Mouse (Mus musculus) macrophage (primary cell): Measurements from ENCODE around the gene Faap100. TPM values are rescaled to one million over a fixed set of nuclear protein-coding genes. Genes with fewer than 3 reads are reported as not detected.
A peak's percentile ranks its signal among the peaks of the same experiment; 100 is the strongest.

Experiments used
- H3K27ac ChIP-seq: fragments of 350-480 bp; formaldehyde crosslinking; 2 replicates; pipeline ENCODE4 v1.9.0; 2021
- H3K36me3 ChIP-seq: fragments of 350-480 bp; formaldehyde crosslinking; 2 replicates; pipeline ENCODE4 v1.9.0; 2021; ENCODE audit errors: inconsistent target
- H3K4me3 ChIP-seq: fragments of 350-480 bp; formaldehyde crosslinking; 2 replicates; pipeline ENCODE4 v1.9.0; 2021; ENCODE audit errors: inconsistent target
- H3K79me2 ChIP-seq: fragments of 350-480 bp; formaldehyde crosslinking; 2 replicates; pipeline ENCODE4 v1.9.0; 2021; ENCODE audit errors: inconsistent target
- WGBS: methylation state at CpG from one replicate; pipeline ENCODE4 v1.1.7; 2026; ENCODE audit warnings: inconsistent platforms; ENCODE audit not compliant: missing documents; 5-methylcytosine and 5-hydroxymethylcytosine counted together
- polyA plus RNA-seq: library from polyadenylated mRNA; stranded (reverse); fragments of 250-400 nt; gene quantifications from 3 replicates; pipeline ENCODE4 v1.2.4, GENCODE M21; 2018; ENCODE audit warnings: inconsistent platforms

Gene Faap100
- polyA plus RNA-seq, 1 experiment from 2014 or later, result 3.8 TPM

DNA sequence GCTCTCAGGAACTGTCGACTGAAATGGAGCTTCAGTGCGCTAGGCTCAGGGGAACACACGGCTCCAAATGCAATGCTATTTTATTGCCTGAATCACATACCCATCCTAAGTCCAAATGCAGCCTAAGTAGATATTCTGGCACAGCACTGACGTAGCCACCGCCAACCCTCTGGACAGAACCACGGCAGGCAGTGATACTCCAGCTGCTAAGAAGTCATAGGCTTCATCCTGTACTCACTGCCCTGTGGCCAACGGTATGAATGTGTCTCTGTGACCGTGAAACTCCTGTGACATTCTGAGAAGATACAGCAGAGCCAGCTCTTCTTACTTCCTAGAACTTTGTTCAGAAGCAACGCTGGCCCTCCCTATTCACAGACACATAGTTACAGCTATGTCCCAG is 10.0 kb upstream of the Faap100 start:
- Histone ChIP-seq H3K36me3 (peaks cover 61% of the 10 kb centered on the region), H3K4me3 (no peak overlapping the region), H3K79me2 (peaks cover 23% of the 10 kb centered on the region; the same call in 1 of the 2 replicates), H3K27ac (no peak overlapping the region)
- 93% methylated on average over 8 of the region's 9 CpGs for WGBS

DNA sequence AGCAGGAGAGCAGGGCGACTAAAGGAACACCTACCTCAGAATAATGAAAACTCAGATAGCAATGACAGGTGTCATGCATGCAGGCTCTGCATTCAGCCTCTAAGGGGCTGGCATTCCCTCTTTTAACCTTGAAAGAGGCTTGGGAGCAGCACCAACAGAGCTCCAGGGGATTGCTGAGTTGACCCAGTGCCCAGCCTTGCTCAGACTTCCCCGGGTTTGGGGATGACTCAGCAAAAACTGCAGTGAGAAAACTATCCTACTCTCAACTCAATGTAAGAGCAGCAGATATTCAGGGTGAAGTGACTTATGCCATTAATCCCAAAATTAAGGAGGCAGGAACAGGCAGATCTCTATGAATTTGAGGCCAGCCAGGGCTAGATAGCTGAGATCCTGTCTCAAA is 8.6 kb upstream of the Faap100 start:
- peaks cover 62% of the 10 kb centered on the region for H3K36me3 ChIP-seq
- H3K79me2 ChIP-seq, result peaks cover 9% of the 10 kb centered on the region; the same call in 1 of the 2 replicates
- H3K4me3 ChIP-seq, result no peak overlapping the region
- WGBS, result 54% methylated on average over 2 of the region's 2 CpGs
- no peak overlapping the region for H3K27ac ChIP-seq

DNA sequence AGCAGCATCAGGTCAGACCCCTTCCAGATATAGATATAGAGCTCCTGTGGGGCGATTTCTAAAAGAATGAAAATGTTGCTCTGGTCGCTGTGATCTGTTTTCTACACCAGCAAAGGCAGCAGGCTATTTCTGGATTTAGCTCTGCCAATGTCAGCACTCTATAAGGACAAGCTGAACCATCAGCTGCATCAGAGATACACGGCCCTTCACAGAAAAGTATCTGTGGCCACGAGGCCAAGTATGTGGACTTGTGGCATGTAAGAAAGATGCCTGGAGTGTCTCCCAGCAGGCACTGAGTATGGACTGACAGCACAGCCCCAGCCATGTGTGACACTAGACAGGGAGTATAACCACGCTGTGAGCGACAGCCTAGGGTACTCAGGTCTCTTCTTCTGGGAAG is 8.1 kb upstream of the Faap100 start:
- WGBS, result 95% methylated on average over 6 of the region's 6 CpGs

DNA sequence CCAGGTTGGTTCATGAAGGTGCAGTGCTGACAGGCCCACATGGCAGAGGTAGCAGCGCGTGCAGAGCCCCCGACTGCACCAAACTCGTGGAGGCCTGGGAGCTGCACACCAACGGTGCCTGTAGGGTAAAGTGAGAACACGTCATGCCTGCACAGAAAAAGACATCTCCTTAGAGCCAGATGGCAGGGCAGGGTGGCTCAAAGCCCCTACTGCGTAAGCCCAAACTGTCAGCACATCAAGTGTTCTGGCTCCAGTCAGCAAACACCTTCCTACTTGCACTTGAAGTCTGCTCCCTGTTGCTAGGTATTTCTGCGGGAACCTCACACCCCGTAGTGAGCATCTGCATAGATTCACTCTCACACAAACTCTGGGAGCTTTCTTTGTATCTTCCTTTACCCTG is 3.9 kb upstream of the Faap100 start:
- Histone ChIP-seq H3K79me2 (no peaks in the 10 kb centered on the region), H3K36me3 (peaks cover 64% of the 10 kb centered on the region), H3K27ac (no peak overlapping the region), H3K4me3 (no peak overlapping the region)
- 97% methylated on average over 9 of the region's 9 CpGs for WGBS

More for the DNA sequence above, 8.1 kb upstream of the Faap100 start:
- peaks cover 62% of the 10 kb centered on the region for H3K36me3 ChIP-seq
- no peak overlapping the region for H3K27ac ChIP-seq
- peaks cover 4% of the 10 kb centered on the region; the same call in 1 of the 2 replicates for H3K79me2 ChIP-seq
- H3K4me3 ChIP-seq, result no peak overlapping the region

DNA sequence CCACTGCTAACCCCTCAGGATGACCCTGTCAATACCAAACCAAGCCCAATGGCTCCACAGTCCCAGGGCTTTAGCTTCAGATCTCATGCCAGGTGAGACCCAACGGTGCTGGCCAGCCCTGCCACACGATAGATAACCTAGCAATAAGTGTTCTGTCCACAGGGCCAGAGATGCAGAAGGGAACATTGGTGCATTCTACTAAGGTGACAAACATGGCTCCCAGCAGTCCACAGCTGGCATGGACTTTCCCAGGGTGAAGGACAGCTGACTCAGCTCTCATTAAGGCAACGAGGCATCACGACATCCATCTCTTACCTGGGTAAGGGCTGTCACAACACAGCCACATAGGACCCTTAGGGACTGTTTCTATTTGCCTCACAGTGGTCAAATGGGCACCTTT is 2.6 kb upstream of the Faap100 start:
- WGBS, result 84% methylated on average over 4 of the region's 4 CpGs
- Histone ChIP-seq H3K4me3 (no peak overlapping the region), H3K79me2 (no peaks in the 10 kb centered on the region), H3K36me3 (peaks cover 58% of the 10 kb centered on the region), H3K27ac (no peak overlapping the region)

DNA sequence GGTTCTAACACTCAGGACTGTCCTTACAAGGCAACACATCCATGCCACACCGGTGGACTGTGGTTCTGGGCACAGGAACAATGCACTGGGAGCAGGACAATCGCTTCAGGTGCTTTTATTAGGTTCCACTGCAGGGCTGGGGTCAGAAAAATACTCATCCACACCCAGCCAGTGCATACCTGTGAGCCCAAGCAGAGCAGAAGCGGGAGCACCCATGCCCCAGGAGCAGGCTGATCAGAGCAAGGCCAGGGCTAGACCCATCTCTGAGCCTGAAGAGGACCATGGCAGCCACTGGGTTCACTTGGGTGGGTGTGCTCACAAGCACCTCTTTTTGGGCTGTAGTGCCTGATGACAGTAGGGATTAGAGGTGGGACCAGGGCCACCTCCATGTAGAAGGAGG is 1.7 kb upstream of the Faap100 start:
- WGBS, result 90% methylated on average over 3 of the region's 3 CpGs
- Histone ChIP-seq H3K27ac (no peak overlapping the region), H3K79me2 (no peaks in the 10 kb centered on the region), H3K4me3 (no peak overlapping the region), H3K36me3 (peaks cover 49% of the 10 kb centered on the region)

DNA sequence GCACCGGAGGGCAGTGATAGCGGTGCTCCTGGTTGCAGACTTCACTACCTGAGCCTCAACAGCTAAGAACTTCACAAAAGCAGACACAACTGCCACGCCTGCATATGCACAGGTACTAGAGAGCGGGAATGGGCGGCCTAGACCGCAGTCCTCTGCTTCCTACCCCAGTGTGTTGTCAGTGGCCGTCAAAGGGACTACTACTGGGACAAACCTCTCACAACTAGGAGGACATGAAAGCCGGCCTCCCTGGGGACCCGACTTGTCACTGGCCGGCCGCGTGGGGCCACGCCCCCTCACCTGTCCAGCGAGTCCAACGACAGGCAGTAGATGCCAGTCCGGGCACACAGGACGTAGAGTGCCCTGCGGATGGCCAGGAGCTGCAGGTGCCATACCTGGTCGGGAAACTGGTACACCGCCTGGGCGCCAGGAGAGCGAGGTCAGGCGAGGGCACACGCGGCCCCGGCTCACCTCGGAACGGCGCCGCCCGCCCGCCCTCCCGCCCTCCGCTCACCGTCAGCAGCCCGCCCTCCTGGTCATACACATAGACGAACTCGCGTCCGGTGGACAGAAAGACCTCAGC is 443 bp downstream of the Faap100 start:
- no peaks in the 10 kb centered on the region for H3K79me2 ChIP-seq
- no peak overlapping the region for H3K27ac ChIP-seq
- H3K36me3 ChIP-seq, result peaks cover 38% of the 10 kb centered on the region
- WGBS, result 3% methylated on average over 39 of the region's 40 CpGs
- H3K4me3 ChIP-seq, result peak overlapping the region; percentile 50

DNA sequence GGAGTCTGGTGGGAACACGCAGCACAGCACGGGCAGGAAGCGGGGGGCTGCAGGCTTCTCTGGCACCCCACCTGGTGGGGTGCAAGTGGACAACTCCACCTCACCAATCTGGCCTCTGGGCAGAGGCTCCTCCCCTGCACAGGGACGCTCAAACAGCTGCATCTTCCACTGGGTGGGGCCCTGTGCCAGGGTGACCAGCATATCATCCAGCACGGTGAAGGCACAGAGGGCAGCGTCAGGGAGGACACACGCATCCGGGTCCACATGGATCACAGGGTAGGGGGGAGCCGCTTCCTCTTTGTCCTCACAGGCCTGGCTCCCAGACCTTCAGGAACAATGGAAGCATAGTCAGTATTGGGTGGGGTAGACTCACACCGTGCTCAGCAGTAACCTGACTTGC is 1.2 kb downstream of the Faap100 start:
- H3K36me3 ChIP-seq, result peaks cover 30% of the 10 kb centered on the region
- no peak overlapping the region for H3K27ac ChIP-seq
- H3K79me2 ChIP-seq, result no peaks in the 10 kb centered on the region
- 75% methylated on average over 10 of the region's 10 CpGs for WGBS
- no peak overlapping the region for H3K4me3 ChIP-seq

DNA sequence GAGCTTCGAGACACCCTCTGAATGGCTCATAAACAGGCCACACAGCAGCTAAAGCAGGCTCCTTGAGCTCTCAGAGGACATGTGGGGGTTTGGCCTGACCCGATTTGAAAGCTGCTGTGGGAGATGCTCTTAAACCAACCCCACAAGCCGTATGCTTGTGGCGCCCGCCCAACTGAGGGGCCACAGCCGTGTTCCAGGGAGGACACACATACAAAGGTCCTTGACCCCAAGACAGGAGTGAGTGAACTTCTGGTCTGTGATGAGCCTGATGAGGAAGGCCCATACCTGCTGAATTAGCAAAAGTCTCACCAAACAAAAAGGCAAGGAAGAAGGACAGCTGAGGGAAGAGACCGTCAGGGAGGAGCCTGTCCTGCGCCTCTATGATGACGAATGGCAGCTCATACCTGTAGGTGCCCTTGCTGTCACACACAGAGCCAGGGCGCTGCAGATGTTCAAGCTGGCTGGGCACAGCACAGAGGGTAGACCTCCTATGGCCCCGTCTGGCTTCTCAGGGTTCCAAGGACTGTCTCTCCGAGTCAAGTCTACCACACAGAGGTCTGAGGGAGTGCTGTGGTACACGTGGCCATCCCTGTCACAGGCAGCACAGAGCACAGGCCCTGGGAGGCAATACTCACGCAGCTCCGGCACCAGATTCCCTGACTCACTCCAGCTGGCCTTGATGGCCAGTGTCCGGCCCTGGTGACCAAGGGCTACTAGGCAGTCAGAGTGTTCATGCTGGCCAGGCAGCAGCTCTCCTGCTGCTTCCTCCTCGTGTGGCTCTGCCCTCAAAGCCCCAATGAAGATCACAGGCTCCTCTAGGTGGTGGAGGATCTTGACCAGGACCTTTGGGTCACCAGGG is 2.0 kb downstream of the Faap100 start:
- H3K36me3 ChIP-seq, result peaks cover 22% of the 10 kb centered on the region
- 96% methylated on average over 17 of the region's 17 CpGs for WGBS

DNA sequence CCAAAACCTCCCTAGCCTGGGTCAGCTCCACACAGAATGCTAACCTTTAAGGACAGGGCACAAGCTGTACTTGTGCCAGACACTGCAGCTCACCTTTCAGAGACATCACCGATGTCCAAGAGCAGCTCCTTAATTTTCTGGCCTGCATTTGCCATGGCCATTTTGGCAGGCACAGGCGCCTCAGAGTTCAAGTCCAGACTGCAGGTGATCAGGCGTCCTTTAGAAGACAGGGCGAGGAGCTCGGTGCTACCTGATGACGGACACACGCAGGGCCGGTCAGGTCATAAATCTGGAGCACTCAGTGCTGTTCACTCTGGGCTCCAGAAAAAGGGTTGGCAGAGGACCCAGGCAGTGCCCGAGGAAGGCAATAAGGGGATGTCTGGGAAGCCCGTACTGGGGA is 3.2 kb downstream of the Faap100 start:
- Histone ChIP-seq H3K27ac (no peak overlapping the region), H3K4me3 (no peak overlapping the region), H3K79me2 (no peaks in the 10 kb centered on the region), H3K36me3 (peaks cover 12% of the 10 kb centered on the region; the same call in 1 of the 2 replicates)
- 97% methylated on average over 9 of the region's 10 CpGs for WGBS

More for the DNA sequence above, 2.0 kb downstream of the Faap100 start:
- H3K79me2 ChIP-seq, result no peaks in the 10 kb centered on the region
- H3K27ac ChIP-seq, result no peak overlapping the region
- H3K4me3 ChIP-seq, result no peak overlapping the region

DNA sequence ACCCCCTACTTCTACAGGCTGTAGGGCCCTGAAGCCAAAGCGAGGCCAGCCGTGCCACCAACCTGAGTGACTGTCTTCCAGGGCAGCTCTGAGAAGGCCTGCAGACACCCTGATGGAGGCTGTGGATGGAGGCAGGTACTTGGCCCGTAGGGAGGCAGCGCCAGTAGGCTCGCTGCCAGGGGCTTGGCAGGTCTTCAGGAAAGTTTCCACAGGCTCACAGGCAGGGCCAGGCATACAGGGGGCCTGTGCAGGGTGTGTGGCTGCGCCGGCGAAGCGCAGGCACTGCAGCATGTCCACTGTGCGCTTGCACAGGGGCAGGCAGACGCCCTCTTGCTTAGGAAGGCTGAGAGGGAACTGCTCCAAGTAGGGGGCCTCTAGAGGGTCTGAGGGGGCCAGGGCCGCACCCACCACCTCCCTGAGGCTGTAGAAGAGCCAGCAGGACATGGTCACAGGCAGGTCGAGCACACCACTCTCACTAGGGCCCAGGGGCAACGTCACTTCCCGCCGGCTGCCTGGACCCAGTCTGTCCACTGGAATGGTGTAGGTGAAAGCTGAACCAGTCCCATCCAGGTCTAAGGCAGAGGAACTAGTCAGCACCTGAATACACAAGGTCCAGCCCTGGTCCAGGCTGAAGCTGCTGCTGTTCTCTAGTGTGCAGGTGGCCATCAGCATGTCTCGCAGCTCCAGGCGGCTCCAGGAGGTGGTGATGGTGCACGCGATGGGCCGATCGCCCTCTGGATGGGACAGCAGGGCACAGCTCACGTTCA is 4.6 kb downstream of the Faap100 start:
- no peak overlapping the region for H3K27ac ChIP-seq
- 94% methylated on average over 18 of the region's 23 CpGs for WGBS
- no peak overlapping the region for H3K4me3 ChIP-seq

DNA sequence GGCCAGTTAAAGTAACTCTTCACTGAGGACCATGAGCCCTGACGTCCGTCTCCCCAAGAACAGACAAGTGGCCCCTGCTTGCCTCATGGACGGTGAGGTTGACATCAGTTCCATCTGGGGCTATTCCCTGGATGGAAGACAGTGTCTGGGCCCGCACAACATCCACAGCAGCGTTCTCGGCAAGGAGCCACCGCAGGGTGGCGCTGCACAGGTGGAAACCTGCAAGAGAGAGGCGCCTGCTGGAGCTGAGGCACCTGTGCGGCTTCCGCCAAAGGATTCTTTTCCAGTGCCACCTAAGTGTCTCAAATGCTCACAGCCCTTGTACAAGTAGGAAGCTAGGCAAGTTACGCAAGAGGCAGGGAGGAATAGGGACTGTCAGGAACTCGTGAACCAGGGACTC is 5.5 kb downstream of the Faap100 start:
- Histone ChIP-seq H3K36me3 (peaks cover 10% of the 10 kb centered on the region; the same call in 1 of the 2 replicates), H3K79me2 (no peaks in the 10 kb centered on the region), H3K27ac (no peak overlapping the region), H3K4me3 (no peak overlapping the region)
- WGBS, result 88% methylated on average over 13 of the region's 13 CpGs

More for the DNA sequence above, 4.6 kb downstream of the Faap100 start:
- H3K36me3 ChIP-seq, result peaks cover 10% of the 10 kb centered on the region; the same call in 1 of the 2 replicates
- H3K79me2 ChIP-seq, result no peaks in the 10 kb centered on the region

DNA sequence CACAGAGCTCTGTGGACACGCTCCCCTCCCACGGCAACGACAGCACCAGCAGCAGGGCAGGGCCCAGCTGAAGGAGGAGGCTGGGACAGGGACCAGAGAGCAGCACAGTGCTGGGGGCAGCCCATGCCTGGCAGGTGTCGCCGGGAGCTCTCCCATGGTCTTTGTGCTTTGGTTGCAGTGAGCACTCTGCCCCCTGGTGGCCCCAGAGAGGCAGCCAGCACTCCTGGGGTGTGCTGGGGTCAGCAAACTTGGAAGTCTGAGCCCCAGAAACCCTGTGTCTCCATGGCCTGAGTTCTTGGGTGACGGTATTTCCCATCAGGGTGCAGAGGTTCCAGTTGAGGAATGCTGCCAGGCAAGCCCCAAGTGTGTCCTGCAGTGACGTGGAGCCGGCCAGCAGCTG is 8.9 kb downstream of the Faap100 start:
- 59% methylated on average over 8 of the region's 8 CpGs for WGBS
- Histone ChIP-seq H3K4me3 (no peak overlapping the region), H3K36me3 (peaks cover 5% of the 10 kb centered on the region; the same call in 1 of the 2 replicates), H3K27ac (no peak overlapping the region), H3K79me2 (no peaks in the 10 kb centered on the region)

DNA sequence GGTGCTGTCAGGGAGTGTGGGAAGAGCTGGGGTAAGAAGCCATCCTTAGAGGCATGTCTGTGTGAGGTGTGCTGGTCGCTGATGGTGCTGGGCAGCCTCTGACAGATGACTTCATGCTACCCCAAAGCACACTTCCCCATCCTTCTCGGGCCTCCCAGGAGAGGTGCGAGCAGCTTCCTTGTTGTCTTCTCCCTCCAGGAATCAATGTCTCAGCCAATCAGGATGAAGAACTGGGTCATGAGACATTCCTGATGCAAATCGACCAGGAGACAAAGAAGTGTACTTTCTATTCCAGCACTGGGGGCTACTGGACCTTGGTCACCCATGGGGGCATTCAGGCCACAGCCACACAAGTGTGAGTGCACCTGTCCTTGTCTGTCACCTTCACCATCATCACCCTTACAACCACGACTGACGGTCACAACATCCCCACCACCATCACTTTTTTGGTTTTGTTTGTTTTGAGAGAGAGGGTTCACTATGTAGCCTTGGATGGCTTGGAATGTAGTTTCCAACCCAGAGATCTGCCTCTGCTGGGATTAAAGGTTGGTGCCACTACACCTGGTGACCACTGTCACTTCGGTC is 12.0 kb downstream of the Faap100 start:
- no peak overlapping the region for H3K27ac ChIP-seq
- WGBS, result 40% methylated on average over 7 of the region's 7 CpGs
- H3K36me3 ChIP-seq, result no peaks in the 10 kb centered on the region
- no peaks in the 10 kb centered on the region for H3K79me2 ChIP-seq
- H3K4me3 ChIP-seq, result no peak overlapping the region
